Mouse (Mus musculus) cortical plate, adult 2 months (tissue): ENCODE results near the gene Oser1.
A peak's percentile ranks its signal among the peaks of the same experiment; 100 is the strongest.

Source experiments
- CTCF ChIP-seq: fragments of 200-500 bp; IDR thresholded peaks from 2 replicates; pipeline ENCODE4 v1.5.1; 2011; ENCODE audit warnings: mild to moderate bottlenecking, control low read depth, low read length; ENCODE audit not compliant: insufficient read depth; ENCODE audit errors: extremely low read depth
- POLR2A ChIP-seq: fragments of 200-500 bp; IDR thresholded peaks from 2 replicates; pipeline ENCODE4 v1.6.1; 2011; ENCODE audit warnings: mild to moderate bottlenecking, low read length, control low read depth; ENCODE audit not compliant: insufficient read depth; ENCODE audit errors: extremely low read depth

DNA sequence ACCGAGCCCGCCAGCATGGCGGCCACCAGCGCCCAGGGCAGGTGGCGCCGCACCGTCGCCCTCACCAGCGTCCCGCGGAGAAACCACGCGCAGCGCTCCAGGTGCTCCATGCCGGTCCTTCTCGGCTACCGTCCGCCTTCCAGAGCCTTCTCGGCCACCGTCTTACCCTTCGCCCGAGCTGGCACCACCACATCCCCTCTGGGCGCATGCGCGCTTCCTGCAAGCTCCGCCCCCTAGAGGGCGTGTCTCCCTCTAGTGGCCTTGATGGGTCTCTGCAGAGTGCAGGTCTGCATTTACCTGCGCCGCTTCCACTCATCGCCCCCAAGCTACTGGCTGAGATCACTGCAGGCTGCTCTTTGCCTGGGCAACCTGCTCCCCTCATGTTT is 48.0 kb upstream of the Oser1 start, which contains the start of gene Fitm2:
- TF ChIP-seq POLR2A (peak; percentile 76), CTCF (peak; percentile 92)
